Mouse (Mus musculus): Measurements from ENCODE around the gene Rap1gds1. TPM values are rescaled to one million over a fixed set of nuclear protein-coding genes. Genes with fewer than 3 reads are reported as not detected.

Rap1gds1 gene
- total RNA-seq, 2 experiments from 2014 or later = 210 to 216 TPM

- Histone ChIP-seq H3K27ac (no peak overlapping the region), H3K4me3 (no peak overlapping the region)
- DNase-seq (ENCODE audit: low spot score in 2 of 2) = no peak
- no peak for TF ChIP-seq CTCF (conservative IDR thresholded peaks at IDR 0.05)
These were observed 9.0 kb upstream of the Rap1gds1 start for GRCm38 (mm10) chr3:139083778-139084539.

- no peak for TF ChIP-seq CTCF (conservative IDR thresholded peaks at IDR 0.05)
- no peak overlapping the region for H3K27ac ChIP-seq
- no peak overlapping the region for H3K4me3 ChIP-seq
- no peak for DNase-seq (ENCODE audit: low spot score in 2 of 2)
These were observed 4.8 kb upstream of the Rap1gds1 start for GRCm38 (mm10) chr3:139079831-139080230.

DNA sequence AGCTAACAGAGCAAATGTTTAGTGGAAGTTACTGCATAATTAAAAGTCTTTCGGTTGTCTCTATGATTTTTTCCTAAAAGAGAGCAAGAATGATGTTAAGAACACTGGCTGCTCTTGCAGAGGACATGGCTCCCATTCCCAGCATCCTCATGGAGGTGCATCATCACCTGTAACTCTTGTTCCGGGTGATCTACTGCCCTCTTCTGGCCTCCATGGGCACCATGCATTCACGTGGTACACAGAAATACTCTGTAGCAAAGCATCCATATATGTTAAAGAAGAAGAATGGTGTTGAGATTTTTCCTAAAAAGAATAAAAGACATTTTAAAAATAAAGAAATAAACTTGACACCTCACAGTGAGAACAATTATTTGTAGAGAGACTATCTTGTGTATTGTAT is 3.0 kb upstream of the Rap1gds1 start:
- DNase-seq (ENCODE audit: low spot score in 2 of 2) = no peak
- H3K27ac ChIP-seq = no peak overlapping the region
- no peak overlapping the region for H3K4me3 ChIP-seq
- TF ChIP-seq CTCF (conservative IDR thresholded peaks at IDR 0.05) = peak; percentile 53

DNA sequence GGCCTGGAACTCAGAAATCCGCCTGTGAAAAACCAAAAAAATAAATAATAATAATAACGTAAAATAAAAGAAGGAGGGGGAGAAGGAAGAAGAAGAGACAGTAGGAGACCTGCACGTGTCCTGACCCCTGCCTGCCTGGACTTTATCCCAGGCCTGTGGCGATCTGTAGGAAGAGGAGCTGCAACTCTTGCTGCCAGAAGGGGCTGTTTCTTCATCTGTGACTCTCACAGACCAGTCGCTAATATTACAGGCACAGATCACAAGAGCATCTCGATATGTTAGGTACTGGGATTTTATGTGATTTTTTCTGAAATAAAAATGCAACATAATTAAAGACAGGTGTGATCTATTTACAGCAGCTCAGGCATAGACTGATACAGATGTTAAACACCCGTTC is 1.1 kb upstream of the Rap1gds1 start:
- TF ChIP-seq CTCF (conservative IDR thresholded peaks at IDR 0.05) = no peak
- H3K27ac ChIP-seq = peak overlapping the region; percentile 95
- peak overlapping the region; percentile 84 for H3K4me3 ChIP-seq
- DNase-seq (ENCODE audit: low spot score in 2 of 2) = no peak

DNA sequence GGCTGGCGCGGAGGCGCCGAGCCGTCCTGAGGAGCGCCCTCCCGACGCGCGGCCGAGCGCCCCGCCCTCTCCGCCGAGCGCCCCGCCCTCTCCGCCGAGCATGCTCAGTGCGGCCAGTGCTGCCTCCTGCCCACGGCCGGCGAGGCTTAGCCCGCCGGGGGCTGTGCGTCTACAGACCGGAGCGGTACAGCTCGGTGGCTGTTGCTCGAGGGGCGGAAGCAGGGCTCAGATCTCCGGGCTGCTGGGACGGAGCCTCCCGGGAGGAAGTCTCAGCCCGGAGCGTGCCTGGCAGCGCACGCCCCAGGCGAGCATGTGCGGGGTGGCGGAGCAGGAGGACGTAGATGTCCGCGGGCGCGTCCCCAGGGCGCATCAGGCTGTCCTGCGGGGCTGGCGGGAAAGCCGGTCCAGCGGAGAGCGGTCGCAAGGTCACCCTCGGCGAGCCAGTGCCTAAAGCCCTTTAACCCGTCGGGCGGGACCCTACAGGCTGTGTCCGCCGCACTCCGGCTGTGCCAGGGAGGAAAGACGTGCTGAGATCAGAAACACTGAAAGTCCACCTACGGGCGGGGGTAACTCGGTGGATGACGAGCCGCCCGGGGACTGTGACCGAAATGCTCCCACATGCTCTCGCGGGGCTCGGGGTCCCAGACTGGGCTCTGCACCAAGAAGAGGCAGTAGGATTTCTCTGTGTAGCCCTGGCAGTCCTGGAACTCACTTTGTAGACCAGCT is 495 bp upstream of the Rap1gds1 start:
- DNase-seq (ENCODE audit: low spot score in 2 of 2) = peak; percentile 89
- Histone ChIP-seq H3K27ac (peak overlapping the region; percentile 95), H3K4me3 (peak overlapping the region; percentile 84)
- no peak for TF ChIP-seq CTCF (conservative IDR thresholded peaks at IDR 0.05)

DNA sequence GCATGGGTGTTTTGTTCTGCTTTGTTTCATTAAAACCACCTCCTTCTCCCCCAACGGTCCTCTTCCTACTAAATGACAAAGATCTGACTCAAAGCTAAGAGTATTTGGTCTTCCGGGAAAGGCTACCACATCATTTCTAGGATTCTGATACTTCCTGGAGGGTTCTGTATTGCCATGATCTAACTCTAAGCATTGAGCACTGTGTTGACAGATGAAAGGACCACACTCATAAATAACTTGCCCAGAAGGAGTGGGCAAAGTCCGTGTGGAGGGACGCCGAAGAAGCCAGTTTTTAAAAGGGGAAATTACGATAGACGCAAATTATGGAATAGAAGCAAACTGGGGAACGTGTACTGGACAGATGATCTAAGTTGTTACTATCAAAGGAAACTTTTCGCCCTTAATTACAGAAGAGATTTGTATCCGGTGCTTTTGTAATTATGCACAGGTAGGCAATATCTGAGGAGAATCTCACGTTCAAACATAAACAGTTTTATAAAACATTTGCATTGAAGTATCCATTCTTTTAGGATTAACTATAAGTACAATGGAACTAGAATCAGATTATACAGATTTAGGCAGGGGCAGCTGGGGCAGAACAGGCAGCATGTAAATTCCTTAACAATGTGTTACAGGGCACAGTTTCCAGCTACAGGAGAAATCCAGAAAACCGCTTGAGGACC is 1.1 kb downstream of the Rap1gds1 start:
- Histone ChIP-seq H3K4me3 (peak overlapping the region; percentile 93), H3K27ac (peak overlapping the region; percentile 97)
- DNase-seq (ENCODE audit: low spot score in 2 of 2) = no peak
- no peak for TF ChIP-seq CTCF (conservative IDR thresholded peaks at IDR 0.05)

GRCm38 (mm10) chr3:139069539-139069938 is 5.5 kb downstream of the Rap1gds1 start:
- Histone ChIP-seq H3K27ac (no peak overlapping the region), H3K4me3 (no peak overlapping the region)
- DNase-seq (ENCODE audit: low spot score in 2 of 2) = no peak
- TF ChIP-seq CTCF (conservative IDR thresholded peaks at IDR 0.05) = no peak

- H3K27ac ChIP-seq = no peak overlapping the region
- H3K4me3 ChIP-seq = no peak overlapping the region
- no peak for DNase-seq (ENCODE audit: low spot score in 2 of 2)
- TF ChIP-seq CTCF (conservative IDR thresholded peaks at IDR 0.05) = no peak
These were observed 10.9 kb downstream of the Rap1gds1 start for GRCm38 (mm10) chr3:139064076-139064475.

DNA sequence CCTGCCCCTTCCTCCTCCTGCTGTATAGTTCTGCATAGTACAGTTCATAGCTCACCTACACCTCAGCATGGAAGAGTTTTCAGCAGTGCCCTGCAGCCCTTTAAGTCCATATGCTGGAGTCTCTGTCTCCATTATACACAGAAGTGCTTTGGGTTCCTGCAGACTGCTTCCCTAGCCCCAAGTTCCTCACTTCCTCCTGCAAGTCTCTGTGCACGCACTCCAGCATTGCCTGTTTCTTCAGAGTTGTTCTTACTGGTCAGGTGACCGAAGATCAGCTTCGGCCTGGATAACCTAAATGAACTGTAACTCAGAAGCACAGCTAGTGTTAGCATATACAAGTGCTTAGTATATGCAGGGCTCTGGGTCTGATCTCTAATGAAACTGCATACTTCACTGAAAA is 12.9 kb downstream of the Rap1gds1 start:
- no peak for DNase-seq (ENCODE audit: low spot score in 2 of 2)
- H3K4me3 ChIP-seq = no peak overlapping the region
- H3K27ac ChIP-seq = no peak overlapping the region
- no peak for TF ChIP-seq CTCF (conservative IDR thresholded peaks at IDR 0.05)

DNA sequence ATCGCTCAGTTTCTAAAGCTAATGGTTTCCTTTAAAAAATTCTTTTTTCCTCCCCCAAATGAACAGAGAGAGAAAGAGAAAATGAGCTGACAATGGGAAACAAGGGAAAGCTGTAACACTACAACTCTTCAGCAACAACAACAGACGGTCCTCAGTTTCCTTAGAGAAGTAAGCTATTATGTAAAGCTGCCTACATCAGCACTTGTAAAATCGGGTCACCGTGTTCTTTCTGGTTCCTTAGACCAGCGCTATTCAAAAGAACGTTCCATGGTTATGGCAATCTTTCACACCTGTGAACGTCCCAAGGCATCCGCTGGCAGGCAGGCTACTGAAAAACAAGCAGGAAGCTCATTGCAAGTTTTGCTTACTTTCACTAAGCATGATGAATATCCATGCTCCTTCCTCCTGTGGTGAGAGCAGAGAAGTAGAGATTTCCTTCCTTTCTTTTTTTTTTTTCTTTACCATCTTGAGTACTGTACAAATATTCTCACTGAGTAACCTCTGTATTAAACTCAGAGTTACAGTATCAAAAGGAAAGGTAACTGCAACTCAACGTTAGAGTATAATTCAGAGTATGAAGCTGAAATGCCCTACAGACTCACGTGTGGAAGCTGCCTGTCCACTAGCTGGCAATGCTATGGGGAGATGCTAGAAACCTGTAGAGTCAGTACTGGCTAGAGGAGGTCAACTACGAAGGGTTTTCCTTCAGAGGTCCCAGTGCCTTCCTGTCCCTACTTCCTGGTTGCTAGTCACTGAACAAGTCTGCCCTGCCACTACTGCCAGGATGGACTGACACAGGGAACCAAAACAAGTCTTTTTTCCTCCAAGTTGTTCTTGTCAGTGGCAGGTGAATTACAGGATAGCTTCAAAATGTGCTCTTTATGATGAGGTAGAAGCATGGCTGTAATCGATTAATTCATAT is 26.0 kb downstream of the Rap1gds1 start:
- no peak for TF ChIP-seq CTCF (conservative IDR thresholded peaks at IDR 0.05)
- no peak for DNase-seq (ENCODE audit: low spot score in 2 of 2)
- peak overlapping the region; percentile 23; the same call in 1 of the 2 replicates for H3K27ac ChIP-seq
- H3K4me3 ChIP-seq = no peak overlapping the region

DNA sequence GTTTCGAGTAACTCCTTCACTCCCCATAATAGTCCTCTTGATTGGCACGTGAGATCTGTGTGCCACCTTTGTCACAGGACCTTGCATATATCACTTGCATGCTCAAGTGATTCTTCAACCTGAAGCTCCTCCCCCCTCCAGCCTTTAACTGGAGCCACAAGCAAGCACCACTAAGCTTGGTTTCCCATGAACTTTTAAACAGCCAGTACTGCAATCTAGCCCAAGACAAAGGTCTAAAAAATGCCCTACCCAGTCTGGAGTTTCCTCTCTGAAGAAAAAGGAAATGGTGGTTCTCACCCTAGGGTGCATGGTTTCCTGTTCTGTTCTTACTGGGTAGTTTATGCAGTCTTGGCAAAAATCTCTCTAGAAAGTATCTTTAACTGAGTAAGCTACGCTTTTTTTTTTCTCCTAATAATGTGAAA is 32.6 kb downstream of the Rap1gds1 start:
- no peak overlapping the region for H3K27ac ChIP-seq
- H3K4me3 ChIP-seq = no peak overlapping the region
- no peak for TF ChIP-seq CTCF (conservative IDR thresholded peaks at IDR 0.05)
- DNase-seq (ENCODE audit: low spot score in 2 of 2) = no peak

- Histone ChIP-seq H3K27ac (no peak overlapping the region), H3K4me3 (no peak overlapping the region)
- no peak for TF ChIP-seq CTCF (conservative IDR thresholded peaks at IDR 0.05)
- no peak for DNase-seq (ENCODE audit: low spot score in 2 of 2)
These were observed 33.1 kb downstream of the Rap1gds1 start for GRCm38 (mm10) chr3:139041921-139042320.
